Mouse (Mus musculus): Measurements from ENCODE around the gene Clnk.
"Not testable (repeated sequence)": the region's sequence is repeated elsewhere in the genome, so short reads cannot be mapped to it uniquely, and the experiment has no call there.

Clnk gene

GRCm38 (mm10) chr5:38876622-38877021, at the start of gene Clnk:
Gene Clnk, minus strand, starts transcription at chr5:38876812.
- DNase-seq (ENCODE audit: low spot score in 2 of 2) = no peak

- DNase-seq (ENCODE audit: low spot score in 2 of 2) = no peak
These were observed 28.7 kb upstream of the Clnk start for GRCm38 (mm10) chr5:38905271-38905670.

GRCm38 (mm10) chr5:38904528-38905044, 28.0 kb upstream of the Clnk start:
- no peak for DNase-seq (ENCODE audit: low spot score in 2 of 2)

- DNase-seq (ENCODE audit: low spot score in 2 of 2) = no peak
These were observed 26.3 kb upstream of the Clnk start for GRCm38 (mm10) chr5:38902889-38903288.

- DNase-seq (ENCODE audit: low spot score in 2 of 2) = no peak
These were observed 22.4 kb upstream of the Clnk start for GRCm38 (mm10) chr5:38899051-38899450.

- DNase-seq (ENCODE audit: low spot score in 2 of 2) = no peak
These were observed 12.0 kb upstream of the Clnk start for GRCm38 (mm10) chr5:38888646-38889045.

- DNase-seq (ENCODE audit: low spot score in 2 of 2) = no peak
These were observed 10.1 kb upstream of the Clnk start for GRCm38 (mm10) chr5:38886623-38887275.

GRCm38 (mm10) chr5:38882635-38883034, 6.0 kb upstream of the Clnk start:
- DNase-seq (ENCODE audit: low spot score in 2 of 2) = not testable (repeated sequence)

GRCm38 (mm10) chr5:38881728-38882620, 5.4 kb upstream of the Clnk start:
- DNase-seq (ENCODE audit: low spot score in 2 of 2) = peak; percentile 44 to 50

- no peak for DNase-seq (ENCODE audit: low spot score in 2 of 2)
These were observed 4.8 kb upstream of the Clnk start for GRCm38 (mm10) chr5:38881416-38881727.

- DNase-seq (ENCODE audit: low spot score in 2 of 2) = peak; percentile 43 to 53
These were observed 3.5 kb upstream of the Clnk start for GRCm38 (mm10) chr5:38879989-38880706.

GRCm38 (mm10) chr5:38875403-38875802, 1.2 kb downstream of the Clnk start:
- DNase-seq (ENCODE audit: low spot score in 2 of 2) = no peak

- no peak for DNase-seq (ENCODE audit: low spot score in 2 of 2)
These were observed 1.7 kb downstream of the Clnk start for GRCm38 (mm10) chr5:38874931-38875330.

GRCm38 (mm10) chr5:38872906-38873305, 3.7 kb downstream of the Clnk start:
- no peak for DNase-seq (ENCODE audit: low spot score in 2 of 2)

GRCm38 (mm10) chr5:38871591-38871990, 5.0 kb downstream of the Clnk start:
- DNase-seq (ENCODE audit: low spot score in 2 of 2) = peak; percentile 24 to 32

GRCm38 (mm10) chr5:38870485-38870884, 6.1 kb downstream of the Clnk start:
- no peak for DNase-seq (ENCODE audit: low spot score in 2 of 2)

GRCm38 (mm10) chr5:38869976-38870375, 6.6 kb downstream of the Clnk start:
- peak; percentile 25 to 32 for DNase-seq (ENCODE audit: low spot score in 2 of 2)

- DNase-seq (ENCODE audit: low spot score in 2 of 2) = no peak
These were observed 12.0 kb downstream of the Clnk start for GRCm38 (mm10) chr5:38864624-38865023.

- no peak for DNase-seq (ENCODE audit: low spot score in 2 of 2)
These were observed 13.6 kb downstream of the Clnk start for GRCm38 (mm10) chr5:38863029-38863428.

- no peak for DNase-seq (ENCODE audit: low spot score in 2 of 2)
These were observed 14.2 kb downstream of the Clnk start for GRCm38 (mm10) chr5:38862288-38862985.

GRCm38 (mm10) chr5:38858015-38858721, 18.4 kb downstream of the Clnk start:
- no peak for DNase-seq (ENCODE audit: low spot score in 2 of 2)

Data from right cerebral cortex, postnatal 10 days (tissue).